Mouse (Mus musculus) urinary bladder, adult 2 months (tissue): Measurements from ENCODE around the gene Ak4. TPM values are rescaled to one million over a fixed set of nuclear protein-coding genes. Genes with fewer than 3 reads are reported as not detected.
"Not testable (repeated sequence)": the region's sequence is repeated elsewhere in the genome, so short reads cannot be mapped to it uniquely, and the experiment has no call there.

Experiments
- DNase-seq: peaks from one replicate; pipeline ENCODE4 v3.0.0; 2022; ENCODE audit warnings: low spot score
- polyA plus RNA-seq: library from polyadenylated mRNA; depleted of rRNA; stranded (reverse); fragments of >200 nt; gene quantifications from 2 replicates; pipeline ENCODE4 v1.2.3, GENCODE M21; 2012

The Ak4 gene
- polyA plus RNA-seq, 1 experiment: 9.5 TPM

GRCm38 (mm10) chr4:101423571-101423970 is 4.5 kb downstream of the Ak4 start:
- DNase-seq: no peak

- DNase-seq: no peak
Measured at GRCm38 (mm10) chr4:101424495-101424894, 5.4 kb downstream of the Ak4 start.

DNA sequence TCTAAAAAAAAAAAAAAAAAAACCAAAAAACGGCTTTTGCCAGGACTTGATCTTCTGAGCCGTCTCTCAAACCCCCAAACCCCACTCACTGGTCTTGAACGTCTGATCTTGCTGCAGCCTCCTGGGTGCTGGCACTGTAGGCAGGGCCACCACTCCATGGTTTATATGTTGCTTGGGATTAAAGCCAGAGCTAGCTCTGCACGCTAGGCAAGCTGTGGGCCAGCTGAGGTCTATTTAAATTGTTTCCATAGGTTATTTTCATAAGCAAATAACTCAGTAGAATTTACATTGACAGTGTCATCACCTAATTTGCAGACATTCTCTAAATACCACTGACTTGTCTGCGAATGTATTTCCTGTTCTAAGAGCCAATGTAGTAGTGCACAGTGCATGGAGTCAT is 6.0 kb downstream of the Ak4 start:
- no peak for DNase-seq

- DNase-seq: no peak
Measured at GRCm38 (mm10) chr4:101425666-101426065, 6.6 kb downstream of the Ak4 start.

DNA sequence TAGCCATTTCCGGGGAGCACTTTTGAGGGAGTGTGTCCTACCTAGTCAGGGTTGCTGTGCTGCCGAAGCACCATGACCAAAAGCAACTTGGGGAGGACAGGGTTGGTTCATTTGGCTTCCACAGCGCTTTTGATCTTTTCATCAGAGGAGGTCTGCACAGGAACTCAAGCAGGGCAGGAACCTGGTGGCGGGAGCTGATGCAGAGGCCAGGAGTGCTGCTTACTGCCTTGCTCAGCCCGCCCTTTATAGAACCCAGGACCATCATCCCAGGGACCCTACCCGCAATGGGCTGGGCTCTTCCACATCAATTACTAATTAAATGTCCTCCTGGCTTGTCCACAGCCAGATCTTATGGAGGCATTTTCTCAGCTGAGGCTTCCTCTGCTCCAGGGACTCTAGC is 7.5 kb downstream of the Ak4 start:
- DNase-seq: no peak

DNA sequence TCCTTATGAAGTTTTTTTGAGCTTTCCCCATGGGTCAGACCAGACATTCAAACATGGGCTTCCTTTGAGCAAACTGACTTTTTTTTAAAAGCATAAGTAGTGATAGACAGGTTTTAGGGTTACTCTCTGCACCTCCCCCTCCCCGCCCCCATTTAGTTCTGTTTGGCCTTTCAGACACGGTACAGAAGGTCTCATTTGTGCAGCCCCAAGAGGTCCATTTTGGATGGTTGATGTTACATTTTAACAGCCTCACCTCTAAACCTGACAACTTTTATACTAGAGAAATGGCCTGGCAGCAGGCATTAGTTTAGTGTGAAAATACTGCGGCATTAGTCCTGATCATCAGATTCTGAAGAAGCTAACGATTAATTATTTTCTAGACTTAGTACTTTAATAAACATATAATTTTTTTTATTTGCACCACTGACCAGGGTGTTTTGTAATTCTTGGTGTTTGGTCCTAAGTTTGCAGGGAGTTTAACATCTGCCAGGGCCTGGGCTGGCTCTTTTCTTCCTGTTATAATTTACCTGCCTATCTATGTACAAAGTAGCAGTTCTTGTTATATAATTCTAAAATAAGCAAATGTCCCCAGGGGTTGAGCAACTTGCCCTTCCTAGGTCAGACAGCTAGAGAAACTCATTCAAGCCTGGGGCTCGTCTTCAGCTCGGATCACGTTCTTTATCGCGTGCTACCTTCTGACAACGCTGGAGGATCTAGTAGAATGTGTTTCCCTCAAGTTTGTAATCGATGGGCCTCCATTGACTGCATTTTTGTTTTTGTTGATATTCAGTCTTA is 9.0 kb downstream of the Ak4 start:
- DNase-seq: no peak

- DNase-seq: no peak
Measured at GRCm38 (mm10) chr4:101429073-101429472, 10.0 kb downstream of the Ak4 start.

- DNase-seq: no peak
Measured at GRCm38 (mm10) chr4:101430000-101430399, 10.9 kb downstream of the Ak4 start.

- no peak for DNase-seq
Measured at GRCm38 (mm10) chr4:101436761-101437512, 17.9 kb downstream of the Ak4 start.

DNA sequence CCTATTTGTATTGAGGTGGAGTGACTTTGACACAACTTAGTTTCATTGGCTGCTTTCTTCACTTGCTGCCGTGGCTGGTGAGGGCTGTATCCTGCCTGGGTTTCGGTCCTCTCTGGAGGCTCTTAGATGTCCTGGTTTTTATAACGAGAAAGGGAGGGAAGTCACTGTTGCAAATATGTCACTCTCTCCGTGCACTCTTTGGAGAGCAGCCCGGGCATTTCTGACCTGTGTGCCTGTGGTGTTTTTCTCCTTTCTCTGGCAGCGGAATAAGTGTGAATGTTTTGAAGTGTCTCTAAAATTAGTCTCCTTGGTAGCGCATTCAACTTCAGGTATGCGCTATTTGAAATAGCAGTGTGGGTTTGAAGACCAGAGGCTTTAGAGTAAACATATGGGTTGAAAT is 19.2 kb downstream of the Ak4 start:
- DNase-seq: no peak

DNA sequence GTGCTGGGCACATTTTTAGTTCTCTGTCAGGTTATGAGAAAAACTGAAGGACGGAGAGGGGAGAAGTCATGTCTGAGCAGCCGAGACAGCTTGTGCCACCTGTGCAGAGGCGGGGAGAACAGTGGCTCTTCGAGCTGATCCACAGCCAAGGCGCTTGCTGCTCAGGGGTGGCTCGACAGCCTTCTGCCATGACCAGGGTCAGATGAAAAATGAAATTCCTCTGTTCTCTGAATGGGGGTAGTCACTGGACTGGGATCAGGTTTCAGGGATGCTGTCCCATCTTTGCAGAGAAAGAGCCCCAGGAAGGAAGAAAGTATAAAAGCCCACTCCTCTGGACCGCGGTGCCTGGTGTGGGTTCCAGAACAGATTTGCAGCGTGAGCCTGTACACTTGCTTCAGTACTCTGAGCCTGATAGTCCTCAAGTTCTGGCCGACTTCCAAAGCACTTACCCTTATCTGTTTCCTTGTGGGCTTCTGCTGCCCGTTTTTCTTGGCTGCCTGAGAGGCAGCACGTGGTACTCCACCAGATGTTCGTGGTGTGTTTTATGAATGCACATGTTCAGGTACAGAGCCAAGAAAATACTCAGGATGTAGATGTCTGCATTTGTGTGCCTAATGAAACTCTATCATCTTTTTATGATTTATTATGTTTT is 20.8 kb downstream of the Ak4 start:
- no peak for DNase-seq

- no peak for DNase-seq
Measured at GRCm38 (mm10) chr4:101442791-101443190, 23.7 kb downstream of the Ak4 start.

- DNase-seq: no peak
Measured at GRCm38 (mm10) chr4:101443419-101443991, 24.4 kb downstream of the Ak4 start.

DNA sequence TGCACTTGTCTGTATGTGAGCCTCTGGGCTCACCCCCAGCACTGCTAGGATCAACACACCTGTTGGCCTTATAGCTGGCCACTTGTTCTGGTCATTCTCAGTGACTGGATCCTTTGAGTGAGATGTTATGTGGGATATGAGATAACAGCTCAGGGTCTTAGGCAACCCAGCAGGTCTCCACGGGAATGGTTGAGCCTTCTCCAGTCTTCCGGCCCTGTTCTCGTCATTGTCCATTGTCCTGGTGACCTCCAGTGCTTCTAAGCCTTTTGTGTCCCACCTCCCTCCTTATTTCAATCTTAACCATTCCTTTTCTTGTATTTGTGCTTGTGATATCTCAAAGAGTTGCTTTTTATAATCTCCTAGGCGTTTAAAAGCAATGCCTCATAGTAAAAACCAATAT is 26.6 kb downstream of the Ak4 start:
- no peak for DNase-seq

DNA sequence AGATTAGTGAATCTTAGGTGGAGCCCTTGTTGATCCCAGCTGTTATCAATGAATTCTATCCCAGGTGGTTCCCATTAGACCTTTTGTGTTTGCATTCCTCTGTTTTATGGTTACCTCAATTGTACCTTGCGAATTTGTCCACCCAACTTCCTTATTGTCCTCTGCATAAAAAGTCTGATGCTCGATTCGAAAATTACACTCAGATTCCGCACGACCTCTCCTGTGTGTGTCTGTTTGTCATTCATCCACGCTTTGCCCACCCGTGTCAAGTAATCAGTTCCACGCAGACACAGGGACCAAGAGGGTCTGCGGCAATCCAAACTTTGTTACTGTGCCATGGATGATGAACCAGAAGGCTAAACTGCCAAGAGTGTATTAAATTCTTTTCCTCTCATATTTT is 27.5 kb downstream of the Ak4 start:
- not testable (repeated sequence) for DNase-seq

GRCm38 (mm10) chr4:101448701-101449100 is 29.6 kb downstream of the Ak4 start:
- no peak for DNase-seq

DNA sequence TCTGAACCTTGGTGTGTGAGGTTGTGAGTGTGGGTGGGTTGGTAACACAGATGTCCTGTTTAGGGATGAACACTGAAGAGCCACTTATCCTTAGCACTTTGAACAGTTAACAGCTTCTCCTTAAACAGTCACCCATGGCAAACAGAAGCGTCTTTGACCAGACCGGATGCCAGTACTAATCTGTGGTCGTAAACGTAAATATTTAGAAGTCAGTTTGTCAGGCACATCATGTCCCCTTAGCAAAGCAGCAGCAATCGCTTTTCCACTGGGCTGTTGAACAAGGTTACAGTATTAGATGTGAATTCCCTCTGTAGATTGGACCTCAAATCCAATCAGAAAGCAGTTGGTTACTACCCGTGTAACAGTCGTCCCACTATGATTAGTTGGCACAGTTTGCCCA is 30.3 kb downstream of the Ak4 start:
- no peak for DNase-seq

GRCm38 (mm10) chr4:101450150-101450780 is 31.2 kb downstream of the Ak4 start:
- DNase-seq: no peak

GRCm38 (mm10) chr4:101451089-101451488 is 32.0 kb downstream of the Ak4 start:
- DNase-seq: no peak

DNA sequence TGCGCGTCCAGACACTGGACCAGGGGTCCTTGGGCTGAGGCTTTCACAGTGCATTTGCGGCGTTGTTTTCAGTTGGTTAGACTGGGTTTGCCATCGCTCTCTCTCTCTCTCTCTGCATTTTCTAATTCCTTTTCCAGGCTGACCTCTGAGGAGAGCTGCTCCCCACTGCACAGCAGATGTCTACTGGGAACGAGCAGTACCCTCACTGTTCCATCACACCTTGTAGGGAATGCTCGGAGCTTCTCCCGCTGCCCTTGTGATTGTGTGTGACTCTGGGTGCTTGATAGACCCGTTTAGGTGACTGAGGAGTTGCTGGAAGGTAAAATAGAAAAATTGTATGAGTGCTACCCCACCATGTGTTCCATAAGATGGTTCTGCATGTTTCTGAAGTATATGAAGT is 33.8 kb downstream of the Ak4 start:
- DNase-seq: no peak

DNA sequence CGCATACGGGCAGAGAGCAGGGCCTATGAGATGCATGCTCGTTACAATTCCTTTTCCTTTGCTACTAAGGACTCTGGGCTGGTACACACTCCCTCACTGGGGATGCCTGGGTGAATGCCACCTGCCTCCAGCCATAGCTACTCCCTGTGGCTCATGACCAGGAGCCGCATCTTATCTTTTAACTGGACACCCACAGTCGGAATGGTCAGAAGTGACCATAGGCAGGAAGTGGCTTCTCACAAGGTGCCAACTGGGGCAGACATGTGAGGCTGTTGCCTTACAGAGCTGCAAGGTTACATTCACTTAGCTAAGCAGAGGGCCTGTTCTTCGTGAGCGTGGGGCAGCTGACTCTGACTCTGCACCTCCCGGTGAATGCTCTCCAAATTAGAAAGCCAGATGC is 38.1 kb downstream of the Ak4 start:
- DNase-seq: no peak

DNA sequence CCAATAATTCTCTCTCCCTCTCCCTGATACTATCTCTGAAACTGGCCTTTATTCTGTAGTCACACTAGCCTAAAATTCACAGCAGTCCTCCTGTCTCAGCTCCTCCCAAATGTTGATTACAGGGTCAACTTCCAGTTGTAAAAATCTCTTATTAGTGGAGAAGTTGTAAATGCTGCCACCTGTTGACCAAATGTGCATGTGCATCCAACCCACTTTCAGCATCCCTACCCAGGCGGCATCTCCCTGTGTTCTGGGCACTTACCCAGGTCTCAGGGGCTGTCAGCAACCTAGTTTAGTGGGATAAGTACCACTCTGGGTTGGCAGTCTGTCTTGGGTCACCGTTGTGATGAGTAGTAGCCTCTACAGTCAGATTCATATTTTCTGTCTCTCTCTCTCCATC is 39.3 kb downstream of the Ak4 start:
- DNase-seq: no peak
